Mouse (Mus musculus) stomach, postnatal 0 days (tissue): ENCODE results near the gene Erap1. TPM values are rescaled to one million over a fixed set of nuclear protein-coding genes. Genes with fewer than 3 reads are reported as not detected.
"Not testable (repeated sequence)": the region's sequence is repeated elsewhere in the genome, so short reads cannot be mapped to it uniquely, and the experiment has no call there.

Source experiments
- ATAC-seq: fragments of 200-750 bp; cut with Nextera tagmentation; 2 replicates; pipeline ENCODE4 v1.8.0; 2017; ENCODE audit not compliant: low FRiP score, low TSS enrichment
- DNase-seq: peaks from one replicate; pipeline ENCODE4 v3.0.0-alpha.2; 2016; ENCODE audit warnings: low spot score
- H3K27ac ChIP-seq: fragments of 300-500 bp; sonication (generic); replicated peaks from 2 replicates; pipeline ENCODE4 v1.5.1; 2014; ENCODE audit warnings: mild to moderate bottlenecking, control low read depth
- H3K27me3 ChIP-seq: fragments of 300-500 bp; sonication (generic); 2 replicates; pipeline ENCODE4 v1.6.1; 2014; ENCODE audit warnings: low read length; ENCODE audit not compliant: control insufficient read depth, insufficient read depth
- H3K36me3 ChIP-seq: fragments of 300-500 bp; sonication (generic); 2 replicates; pipeline ENCODE4 v1.6.1; 2014; ENCODE audit warnings: low read length, mixed read lengths; ENCODE audit not compliant: control insufficient read depth, insufficient read depth
- H3K4me1 ChIP-seq: fragments of 300-500 bp; sonication (generic); replicated peaks from 2 replicates; pipeline ENCODE4 v1.6.1; 2014; ENCODE audit warnings: antibody characterized with exemption; ENCODE audit not compliant: control insufficient read depth, insufficient read depth
- H3K4me2 ChIP-seq: fragments of 300-500 bp; sonication (generic); replicated peaks from 2 replicates; pipeline ENCODE4 v1.6.1; 2014; ENCODE audit warnings: low read depth, mild to moderate bottlenecking, control low read depth, moderate library complexity
- H3K4me3 ChIP-seq: fragments of 300-500 bp; sonication (generic); 2 replicates; pipeline ENCODE4 v1.5.1; 2014; ENCODE audit warnings: low read depth, low read length, control low read depth
- H3K9ac ChIP-seq: fragments of 300-500 bp; sonication (generic); 2 replicates; pipeline ENCODE4 v1.6.1; 2014; ENCODE audit warnings: mild to moderate bottlenecking, low read length, control low read depth, mixed read lengths
- H3K9me3 ChIP-seq: fragments of 300-500 bp; sonication (generic); 2 replicates; pipeline ENCODE4 v1.6.1; 2016; ENCODE audit warnings: low read length; ENCODE audit not compliant: control insufficient read depth
- CTCF ChIP-seq: IDR thresholded peaks from 2 replicates; pipeline ENCODE4 v1.5.1; 2016; ENCODE audit warnings: antibody characterized with exemption, low read depth, mild to moderate bottlenecking, moderate library complexity
- EP300 ChIP-seq: optimal IDR thresholded peaks from 2 replicates; pipeline ENCODE3; 2016; ENCODE audit warnings: antibody characterized with exemption
- WGBS: fragments of 180-500 bp; shearing (Covaris S2); extraction: QIAGEN DNeasy Blood & Tissue Kit; methylation state at CpG from one replicate; pipeline ENCODE4 v1.1.7; 2014; 5-methylcytosine and 5-hydroxymethylcytosine counted together
- polyA plus RNA-seq: library from polyadenylated mRNA; unstranded; fragments of >200 nt; fragmentation: Nextera tagmentation; extraction: Ambion mirVana; gene quantifications from 2 replicates; pipeline ENCODE4 v1.2.1, GENCODE M21; 2015

Gene Erap1
- polyA plus RNA-seq, 1 experiment from 2014 or later = 26.2 TPM

- ATAC-seq = no peak
- DNase-seq = no peak
- 53% methylated on average over 1 of the region's 1 CpGs for WGBS
- no peak overlapping the region for H3K4me3 ChIP-seq
- TF ChIP-seq CTCF (no peak), EP300 (no peak)
- H3K9me3 ChIP-seq = no peaks in the 10 kb centered on the region
- H3K4me1 ChIP-seq = no peaks in the 10 kb centered on the region
- no peaks in the 10 kb centered on the region for H3K27me3 ChIP-seq
- H3K36me3 ChIP-seq = no peaks in the 10 kb centered on the region
- no peak overlapping the region for H3K9ac ChIP-seq
- H3K27ac ChIP-seq = no peak overlapping the region
- no peak overlapping the region for H3K4me2 ChIP-seq
Measured at GRCm38 (mm10) chr13:74632327-74632726, 7.0 kb upstream of the Erap1 start.

GRCm38 (mm10) chr13:74632857-74633256 lies 6.5 kb upstream of the Erap1 start:
- Histone ChIP-seq H3K4me1 (no peaks in the 10 kb centered on the region), H3K4me3 (no peak overlapping the region), H3K27ac (no peak overlapping the region), H3K9ac (no peak overlapping the region), H3K9me3 (no peaks in the 10 kb centered on the region), H3K27me3 (no peaks in the 10 kb centered on the region), H3K36me3 (no peaks in the 10 kb centered on the region), H3K4me2 (no peak overlapping the region)
- ATAC-seq (no peak), DNase-seq (no peak)
- TF ChIP-seq CTCF (no peak), EP300 (no peak)
- WGBS = 65% methylated on average over 3 of the region's 3 CpGs

- no peaks in the 10 kb centered on the region for H3K36me3 ChIP-seq
- ATAC-seq (peak; percentile 96), DNase-seq (peak; percentile 89)
- peak overlapping the region; percentile 96 for H3K4me3 ChIP-seq
- no peaks in the 10 kb centered on the region for H3K4me1 ChIP-seq
- H3K9me3 ChIP-seq = no peaks in the 10 kb centered on the region
- no peak for TF ChIP-seq EP300
- no peak; the same call in 1 of the 2 replicates for TF ChIP-seq CTCF
- 1% methylated on average over 42 of the region's 49 CpGs for WGBS
- H3K27ac ChIP-seq = peak overlapping the region; percentile 99
- peak overlapping the region; percentile 71 for H3K4me2 ChIP-seq
- H3K9ac ChIP-seq = peak overlapping the region; percentile 97
- no peaks in the 10 kb centered on the region for H3K27me3 ChIP-seq
Measured at GRCm38 (mm10) chr13:74639712-74640522, 549 bp downstream of the Erap1 start.

- not testable (repeated sequence) for H3K36me3 ChIP-seq, H3K9ac ChIP-seq, H3K9me3 ChIP-seq, H3K4me1 ChIP-seq, DNase-seq, H3K27me3 ChIP-seq, ATAC-seq
- Histone ChIP-seq H3K4me3 (peak overlapping the region; percentile 96), H3K27ac (0 out of 2 replicates have a peak overlapping the region, but pooled peaks have one; percentile 99), H3K4me2 (peak overlapping the region; percentile 71)
- WGBS = 59% methylated on average over 3 of the region's 3 CpGs
Measured at GRCm38 (mm10) chr13:74640523-74640920, 1.2 kb downstream of the Erap1 start.

GRCm38 (mm10) chr13:74695497-74696193 lies 56.3 kb downstream of the Erap1 start:
- H3K27me3 ChIP-seq = no peaks in the 10 kb centered on the region
- ATAC-seq = no peak
- no peak overlapping the region for H3K4me3 ChIP-seq
- peaks cover 8% of the 10 kb centered on the region for H3K36me3 ChIP-seq
- WGBS = 89% methylated on average over 5 of the region's 5 CpGs
- DNase-seq = no peak
- H3K9me3 ChIP-seq = no peaks in the 10 kb centered on the region
- H3K4me1 ChIP-seq = no peaks in the 10 kb centered on the region
- H3K4me2 ChIP-seq = no peak overlapping the region
- no peak for TF ChIP-seq EP300
- no peak for TF ChIP-seq CTCF
- no peak overlapping the region for H3K9ac ChIP-seq
- no peak overlapping the region for H3K27ac ChIP-seq

- WGBS = 69% methylated on average over 3 of the region's 3 CpGs
Measured at GRCm38 (mm10) chr13:74696225-74696624, 56.9 kb downstream of the Erap1 start.

More at GRCm38 (mm10) chr13:74696225-74696624, 56.9 kb downstream of the Erap1 start:
- no peak for TF ChIP-seq EP300
- TF ChIP-seq CTCF = no peak
- no peak overlapping the region for H3K27ac ChIP-seq
- H3K4me1 ChIP-seq = no peaks in the 10 kb centered on the region
- H3K4me3 ChIP-seq = no peak overlapping the region
- H3K9ac ChIP-seq = no peak overlapping the region
- H3K9me3 ChIP-seq = no peaks in the 10 kb centered on the region
- no peak for ATAC-seq
- H3K36me3 ChIP-seq = peaks cover 9% of the 10 kb centered on the region
- H3K27me3 ChIP-seq = no peaks in the 10 kb centered on the region
- no peak overlapping the region for H3K4me2 ChIP-seq
- DNase-seq = no peak
